Mouse (Mus musculus) cerebellum, adult 8-10 months (tissue): Measurements from ENCODE around the gene Zkscan7.

ENCODE experiments used
- DNase-seq: peaks from one replicate; pipeline ENCODE4 v3.0.0; 2022

The Zkscan7 gene

GRCm38 (mm10) chr9:122902717-122903535 is 17.4 kb downstream of the Zkscan7 start:
- peak; percentile 73 for DNase-seq

- DNase-seq: no peak
These were observed 37.0 kb downstream of the Zkscan7 start for GRCm38 (mm10) chr9:122922436-122922835.

GRCm38 (mm10) chr9:122922936-122923381 is 37.5 kb downstream of the Zkscan7 start, which contains the start of gene Zfp105:
TSS of gene Zfp105 (plus strand) at chr9:122923072.
- DNase-seq: peak; percentile 70

- no peak for DNase-seq
These were observed 43.4 kb downstream of the Zkscan7 start for GRCm38 (mm10) chr9:122928915-122929314.
